In genomic region chr17:56255863-56256238, GRCm38 (mm10) we compare ENCODE assay signal across 8 mouse cellular contexts. TPM values are rescaled to one million over a fixed set of nuclear protein-coding genes. Genes with fewer than 3 reads are reported as not detected.
DNase-seq lines count a peak whose midpoint lies in the region; ATAC-seq and TF ChIP-seq lines count a peak whose summit lies in the region.

No protein-coding gene starts in this region.

- peak; percentile 85; the same call in 1 of the 2 replicates for TF ChIP-seq EP300 in heart, adult 2 months (IDR thresholded peaks at IDR 0.05; ENCODE audit: insufficient read depth, low read depth, low read length)

- peaks cover 4% of the 10 kb centered on the region; the same call in 1 of the 2 replicates for H3K4me1 ChIP-seq in embryonic facial prominence, embryonic 14.5 days (ENCODE audit: control insufficient read depth, insufficient read depth, low read length)
- H3K4me1 ChIP-seq in heart, adult 2 months (ENCODE audit: control insufficient read depth, insufficient read depth, low read length), result peaks cover 10% of the 10 kb centered on the region
- peaks cover 44% of the 10 kb centered on the region for H3K4me1 ChIP-seq in limb, embryonic 13.5 days
- H3K4me1 ChIP-seq in midbrain, embryonic 16.5 days (ENCODE audit: control insufficient read depth, insufficient read depth, low read length), result peaks cover 46% of the 10 kb centered on the region

- H3K36me3 ChIP-seq in embryonic facial prominence, embryonic 14.5 days (ENCODE audit: control insufficient read depth, insufficient read depth, low read length), result peaks cover 25% of the 10 kb centered on the region
- peaks cover 8% of the 10 kb centered on the region for H3K36me3 ChIP-seq in heart, adult 2 months (ENCODE audit: control insufficient read depth, insufficient read depth, low read length)
- H3K36me3 ChIP-seq in limb, embryonic 13.5 days, result peaks cover 29% of the 10 kb centered on the region
- H3K36me3 ChIP-seq in midbrain, embryonic 16.5 days (ENCODE audit: control insufficient read depth, insufficient read depth, low read length), result peaks cover 5% of the 10 kb centered on the region; the same call in 1 of the 2 replicates

- peak; percentile 94 for ATAC-seq in embryonic facial prominence, embryonic 14.5 days (ENCODE audit: low read depth)
- peak; percentile 91 for ATAC-seq in limb, embryonic 13.5 days (ENCODE audit: low FRiP score, low read depth)
- peak; percentile 94 for ATAC-seq in midbrain, embryonic 16.5 days

- under 1% methylated on average over 32 of the region's 32 CpGs for WGBS in embryonic facial prominence, embryonic 14.5 days
- under 1% methylated on average over 32 of the region's 32 CpGs for WGBS in heart, adult 2 months
- WGBS in limb, embryonic 13.5 days, result under 1% methylated on average over 32 of the region's 32 CpGs
- WGBS in midbrain, embryonic 16.5 days, result under 1% methylated on average over 32 of the region's 32 CpGs

- peak; percentile 87 for TF ChIP-seq CTCF in heart, adult 2 months (IDR thresholded peaks at IDR 0.05)

- intact Hi-C loops in heart, adult 2 months (cut with DNase I), result loop anchor here (1.0 to 10.0 kb wide), 4 partner anchors 37 to 301 kb away; partner anchors contain the start of genes Dpp9, Ebi3 and Yju2

- TF ChIP-seq POLR2A in heart, adult 2 months (IDR thresholded peaks at IDR 0.05; ENCODE audit: insufficient read depth, low read depth, low read length), result no peak; the same call in 1 of the 2 replicates

- peak overlapping the region; percentile 95 for H3K27ac ChIP-seq in embryonic facial prominence, embryonic 14.5 days (replicated peaks; ENCODE audit: low read depth, low read length)
- peak overlapping the region; percentile 98 for H3K27ac ChIP-seq in heart, adult 2 months
- H3K27ac ChIP-seq in limb, embryonic 13.5 days, result peak overlapping the region; percentile 80
- peak overlapping the region; percentile 93 for H3K27ac ChIP-seq in midbrain, embryonic 16.5 days (ENCODE audit: low read length)

- H3K9ac ChIP-seq in embryonic facial prominence, embryonic 14.5 days (ENCODE audit: low read depth, low read length), result peak overlapping the region; percentile 55
- peak overlapping the region; percentile 42 for H3K9ac ChIP-seq in heart, adult 2 months (ENCODE audit: low read depth, low read length)
- peak overlapping the region; percentile 55; the same call in 1 of the 2 replicates for H3K9ac ChIP-seq in limb, embryonic 13.5 days
- H3K9ac ChIP-seq in midbrain, embryonic 16.5 days (ENCODE audit: low read depth, low read length), result peak overlapping the region; percentile 52

- peak overlapping the region; percentile 65 for H3K4me3 ChIP-seq in embryonic facial prominence, embryonic 14.5 days (ENCODE audit: low read depth, low read length)
- peak overlapping the region; percentile 71 for H3K4me3 ChIP-seq in heart, adult 2 months
- H3K4me3 ChIP-seq in limb, embryonic 13.5 days, result peak overlapping the region; percentile 67
- peak overlapping the region; percentile 65 for H3K4me3 ChIP-seq in midbrain, embryonic 16.5 days (ENCODE audit: low read depth, low read length)

- no peaks in the 10 kb centered on the region for H3K27me3 ChIP-seq in embryonic facial prominence, embryonic 14.5 days (replicated peaks; ENCODE audit: control insufficient read depth, insufficient read depth, low read length)
- H3K27me3 ChIP-seq in heart, adult 2 months (ENCODE audit: control insufficient read depth, insufficient read depth, low read length), result no peaks in the 10 kb centered on the region
- H3K27me3 ChIP-seq in limb, embryonic 13.5 days, result no peaks in the 10 kb centered on the region
- H3K27me3 ChIP-seq in midbrain, embryonic 16.5 days (ENCODE audit: control insufficient read depth, insufficient read depth, low read depth, low read length), result no peaks in the 10 kb centered on the region

- H3K9me3 ChIP-seq in embryonic facial prominence, embryonic 14.5 days (ENCODE audit: control insufficient read depth, low read length), result no peaks in the 10 kb centered on the region
- H3K9me3 ChIP-seq in limb, embryonic 13.5 days, result no peaks in the 10 kb centered on the region
- H3K9me3 ChIP-seq in midbrain, embryonic 16.5 days (replicated peaks; ENCODE audit: control insufficient read depth, low read length, poor library complexity, severe bottlenecking), result no peaks in the 10 kb centered on the region

- peaks cover 4% of the 10 kb centered on the region for H3K79me2 ChIP-seq in heart, adult 2 months (replicated peaks; ENCODE audit: control insufficient read depth, insufficient read depth, low read length)

- peak overlapping the region; percentile 89 for H3K4me2 ChIP-seq in embryonic facial prominence, embryonic 14.5 days (ENCODE audit: low read depth, low read length)
- peak overlapping the region; percentile 98 for H3K4me2 ChIP-seq in limb, embryonic 13.5 days (replicated peaks)
- H3K4me2 ChIP-seq in midbrain, embryonic 16.5 days (ENCODE audit: low read length), result peak overlapping the region; percentile 59

- peak; percentile 100 for DNase-seq in 3T3-L1 (ENCODE audit: low read depth, low spot score)
- DNase-seq in adrenal gland, postnatal 4 days (ENCODE audit: low spot score in 2 of 2), result peak; percentile 94 to 96
- DNase-seq in embryonic facial prominence, embryonic 14.5 days (ENCODE audit: low spot score), result peak; percentile 99
- peak; percentile 97 to 98 for DNase-seq in heart, adult 2 months
- peak; percentile 98 to 99 for DNase-seq in kidney, adult 8-10 months
- peak; percentile 98 to 100 for DNase-seq in spleen, postnatal 10 days (ENCODE audit: low spot score in 2 of 2)

RNA-seq across cellular contexts. Expression of gene Fem1a, which starts 0.8 kb away (rescaled TPM):
- 10 to 100 TPM; 30.5 to 33.5 TPM for total RNA-seq in adrenal gland, postnatal 4 days (2021)
- polyA plus RNA-seq in embryonic facial prominence, embryonic 14.5 days (2014; fragmentation: Nextera tagmentation; extraction: Ambion mirVana), result 19.6 and 20.5 TPM in 2 replicates
- total RNA-seq in heart, adult 2 months (2021), result 100 to 1,000 TPM; 108 to 124 TPM
- 81.5 and 104 TPM in 2 replicates for polyA plus RNA-seq in heart, adult 2 months (2012; rRNA removed)
- 12.3 and 13.7 TPM in 2 replicates for polyA plus RNA-seq in limb, embryonic 13.5 days (2015; fragmentation: Nextera tagmentation; extraction: Ambion mirVana)
- polyA plus RNA-seq in midbrain, embryonic 16.5 days (2015; fragmentation: Nextera tagmentation; extraction: Ambion mirVana), result 15.5 and 18.2 TPM in 2 replicates

RNA-seq across cellular contexts. Expression of gene Ticam1, which starts 20.7 kb away (rescaled TPM):
- total RNA-seq in adrenal gland, postnatal 4 days (2021), result 10 to 100 TPM; 21.0 to 22.2 TPM
- polyA plus RNA-seq in embryonic facial prominence, embryonic 14.5 days (2014; fragmentation: Nextera tagmentation; extraction: Ambion mirVana), result 6.9 and 8.1 TPM in 2 replicates
- 1 to 10 TPM; 8.0 TPM for total RNA-seq in heart, adult 2 months (2021)
- 16.8 and 18.0 TPM in 2 replicates for polyA plus RNA-seq in heart, adult 2 months (2012; rRNA removed)
- polyA plus RNA-seq in limb, embryonic 13.5 days (2015; fragmentation: Nextera tagmentation; extraction: Ambion mirVana), result 4.4 and 4.6 TPM in 2 replicates
- polyA plus RNA-seq in midbrain, embryonic 16.5 days (2015; fragmentation: Nextera tagmentation; extraction: Ambion mirVana), result 1.3 TPM in 2 replicates

RNA-seq across cellular contexts. Expression of gene Plin3, which starts 36.8 kb away (rescaled TPM):
- total RNA-seq in adrenal gland, postnatal 4 days (2021), result 10 to 100 TPM; 83.2 to 87.5 TPM
- 76.9 and 88.4 TPM in 2 replicates for polyA plus RNA-seq in embryonic facial prominence, embryonic 14.5 days (2014; fragmentation: Nextera tagmentation; extraction: Ambion mirVana)
- total RNA-seq in heart, adult 2 months (2021), result 100 to 1,000 TPM; 160 to 221 TPM
- 65.6 and 66.2 TPM in 2 replicates for polyA plus RNA-seq in heart, adult 2 months (2012; rRNA removed)
- polyA plus RNA-seq in limb, embryonic 13.5 days (2015; fragmentation: Nextera tagmentation; extraction: Ambion mirVana), result 78.1 and 80.4 TPM in 2 replicates
- polyA plus RNA-seq in midbrain, embryonic 16.5 days (2015; fragmentation: Nextera tagmentation; extraction: Ambion mirVana), result 10.7 and 12.3 TPM in 2 replicates

RNA-seq across cellular contexts. Expression of gene Dpp9, which starts 37.1 kb away (rescaled TPM):
- 10 to 100 TPM; 34.4 to 37.3 TPM for total RNA-seq in adrenal gland, postnatal 4 days (2021)
- 32.5 and 37.1 TPM in 2 replicates for polyA plus RNA-seq in embryonic facial prominence, embryonic 14.5 days (2014; fragmentation: Nextera tagmentation; extraction: Ambion mirVana)
- total RNA-seq in heart, adult 2 months (2021), result 10 to 100 TPM; 40.4 to 41.4 TPM
- 38.6 and 43.4 TPM in 2 replicates for polyA plus RNA-seq in heart, adult 2 months (2012; rRNA removed)
- polyA plus RNA-seq in limb, embryonic 13.5 days (2015; fragmentation: Nextera tagmentation; extraction: Ambion mirVana), result 34.9 and 39.8 TPM in 2 replicates
- 24.2 and 25.4 TPM in 2 replicates for polyA plus RNA-seq in midbrain, embryonic 16.5 days (2015; fragmentation: Nextera tagmentation; extraction: Ambion mirVana)

RNA-seq across cellular contexts. Expression of gene Arrdc5, which starts 44.2 kb away (rescaled TPM):
- not detected for total RNA-seq in adrenal gland, postnatal 4 days (2021)
- polyA plus RNA-seq in embryonic facial prominence, embryonic 14.5 days (2014; fragmentation: Nextera tagmentation; extraction: Ambion mirVana), result not detected in 2 replicates
- total RNA-seq in heart, adult 2 months (2021), result not detected
- polyA plus RNA-seq in heart, adult 2 months (2012; rRNA removed), result 0.32 TPM in 1 of 2 replicates, not detected in the other
- polyA plus RNA-seq in limb, embryonic 13.5 days (2015; fragmentation: Nextera tagmentation; extraction: Ambion mirVana), result not detected in 2 replicates
- not detected in 2 replicates for polyA plus RNA-seq in midbrain, embryonic 16.5 days (2015; fragmentation: Nextera tagmentation; extraction: Ambion mirVana)

Comparison
In these comparisons a context has a peak if more than half of its experiments do, and no peak if none do; other contexts are left out.
1. Peak in every context shown above with its lines: DNase-seq, ATAC-seq, H3K4me3 ChIP-seq and H3K27ac ChIP-seq.